Mouse (Mus musculus): ENCODE results near the gene Bcl2.

Gene Bcl2

GRCm38 (mm10) chr1:106583245-106584241, 130.5 kb downstream of the Bcl2 start:
- peak; percentile 31 for DNase-seq

DNA sequence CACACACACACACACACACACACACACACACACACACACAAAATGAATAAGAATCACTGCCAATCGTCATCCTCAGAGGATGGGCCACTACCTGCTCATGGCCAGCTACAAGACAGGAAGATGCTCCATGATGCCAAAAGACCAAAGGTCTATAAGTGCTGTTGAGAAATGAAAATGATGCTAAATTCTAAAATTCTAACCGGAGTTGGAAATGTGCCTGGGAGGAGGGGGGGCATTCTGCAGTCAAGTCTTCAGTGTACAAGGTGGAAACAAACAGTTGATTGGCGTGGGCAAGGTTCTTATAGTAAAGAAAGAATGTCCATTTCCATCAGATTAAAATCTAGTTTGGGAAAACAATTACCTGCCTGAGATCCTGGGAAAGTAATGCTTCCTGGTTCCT, 131.3 kb downstream of the Bcl2 start:
- DNase-seq = no peak

DNA sequence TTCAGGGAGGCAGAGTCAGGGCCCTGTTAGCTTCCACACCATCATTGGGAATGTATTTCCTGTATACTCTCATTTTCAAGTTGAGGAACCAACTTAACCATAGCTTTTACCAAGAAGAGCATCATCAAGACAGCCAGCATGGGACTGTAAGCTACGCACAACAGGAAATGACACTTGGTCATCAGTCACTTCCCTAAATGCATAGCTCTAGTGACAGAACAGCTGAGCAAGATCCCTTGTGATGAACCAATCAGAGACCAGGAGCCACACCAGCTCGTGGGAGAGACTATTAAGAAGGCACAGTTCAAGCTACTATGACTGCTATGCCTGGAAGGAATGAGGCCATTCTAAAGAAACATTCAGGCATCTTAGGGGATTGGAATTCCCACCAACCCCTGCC, 132.3 kb downstream of the Bcl2 start:
- no peak for DNase-seq

GRCm38 (mm10) chr1:106579768-106580167, 134.3 kb downstream of the Bcl2 start:
- DNase-seq = no peak

DNA sequence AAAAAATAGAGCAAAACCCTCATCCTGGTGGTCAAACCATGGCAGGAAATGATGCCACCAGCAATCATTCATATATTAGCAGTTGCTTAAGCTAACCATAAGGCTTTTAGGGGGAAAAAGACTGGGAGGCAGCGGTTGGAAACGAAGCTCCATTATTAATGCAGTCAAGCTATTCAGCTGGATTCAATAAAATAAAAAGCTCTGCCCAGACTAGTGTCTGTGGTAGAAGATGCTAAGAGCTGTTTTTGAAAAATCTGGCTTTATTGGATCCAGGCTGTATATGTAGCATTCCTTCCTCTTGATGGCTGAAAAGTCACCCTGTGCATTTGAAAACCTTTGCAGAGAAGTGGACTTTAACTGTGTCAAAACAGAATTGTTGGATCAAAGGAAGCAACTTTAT, 141.6 kb downstream of the Bcl2 start:
- DNase-seq = no peak

DNA sequence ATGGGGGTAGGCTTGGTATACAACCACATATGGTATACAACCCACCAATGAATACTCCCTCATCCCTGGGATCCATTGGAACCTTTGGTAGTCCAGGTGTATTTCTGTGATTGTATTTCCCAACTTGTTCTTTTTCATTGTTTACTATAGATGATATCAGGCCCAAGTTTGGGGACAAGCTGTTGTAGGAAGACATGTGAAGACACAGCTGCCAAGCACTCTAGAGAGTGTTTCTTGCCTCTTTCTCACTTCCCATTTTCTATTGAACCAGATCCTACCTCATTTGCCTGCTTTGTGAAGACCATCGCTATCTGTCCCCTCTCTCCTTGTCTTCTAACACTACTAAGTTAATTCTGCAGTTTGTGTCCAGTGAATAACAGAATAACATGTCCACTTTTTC, 143.2 kb downstream of the Bcl2 start:
- DNase-seq = no peak

GRCm38 (mm10) chr1:106570366-106570765, 143.7 kb downstream of the Bcl2 start:
- DNase-seq = peak; percentile 52

GRCm38 (mm10) chr1:106569674-106570073, 144.4 kb downstream of the Bcl2 start:
- no peak for DNase-seq

DNA sequence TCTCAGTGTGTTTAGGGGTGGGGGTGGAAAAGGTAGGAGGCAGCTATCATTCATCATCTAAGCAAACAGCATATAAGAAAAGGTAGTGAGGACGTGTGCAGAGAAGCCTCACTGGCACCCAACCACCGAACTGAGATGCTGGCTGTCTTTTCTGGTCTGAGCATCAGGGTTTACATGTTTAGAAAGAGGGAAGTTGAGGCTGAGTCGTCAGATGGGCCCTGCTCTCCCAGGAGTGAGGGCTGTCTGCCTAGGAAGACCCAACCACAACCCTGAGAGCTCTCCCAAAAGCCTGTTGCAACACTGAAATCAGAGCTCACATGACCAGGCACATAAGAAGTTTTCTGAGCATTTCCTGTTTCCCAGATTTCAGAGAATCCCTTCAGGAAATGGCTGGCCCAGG, 145.2 kb downstream of the Bcl2 start:
- no peak for DNase-seq

GRCm38 (mm10) chr1:106567506-106567905, 146.6 kb downstream of the Bcl2 start:
- DNase-seq = no peak

DNA sequence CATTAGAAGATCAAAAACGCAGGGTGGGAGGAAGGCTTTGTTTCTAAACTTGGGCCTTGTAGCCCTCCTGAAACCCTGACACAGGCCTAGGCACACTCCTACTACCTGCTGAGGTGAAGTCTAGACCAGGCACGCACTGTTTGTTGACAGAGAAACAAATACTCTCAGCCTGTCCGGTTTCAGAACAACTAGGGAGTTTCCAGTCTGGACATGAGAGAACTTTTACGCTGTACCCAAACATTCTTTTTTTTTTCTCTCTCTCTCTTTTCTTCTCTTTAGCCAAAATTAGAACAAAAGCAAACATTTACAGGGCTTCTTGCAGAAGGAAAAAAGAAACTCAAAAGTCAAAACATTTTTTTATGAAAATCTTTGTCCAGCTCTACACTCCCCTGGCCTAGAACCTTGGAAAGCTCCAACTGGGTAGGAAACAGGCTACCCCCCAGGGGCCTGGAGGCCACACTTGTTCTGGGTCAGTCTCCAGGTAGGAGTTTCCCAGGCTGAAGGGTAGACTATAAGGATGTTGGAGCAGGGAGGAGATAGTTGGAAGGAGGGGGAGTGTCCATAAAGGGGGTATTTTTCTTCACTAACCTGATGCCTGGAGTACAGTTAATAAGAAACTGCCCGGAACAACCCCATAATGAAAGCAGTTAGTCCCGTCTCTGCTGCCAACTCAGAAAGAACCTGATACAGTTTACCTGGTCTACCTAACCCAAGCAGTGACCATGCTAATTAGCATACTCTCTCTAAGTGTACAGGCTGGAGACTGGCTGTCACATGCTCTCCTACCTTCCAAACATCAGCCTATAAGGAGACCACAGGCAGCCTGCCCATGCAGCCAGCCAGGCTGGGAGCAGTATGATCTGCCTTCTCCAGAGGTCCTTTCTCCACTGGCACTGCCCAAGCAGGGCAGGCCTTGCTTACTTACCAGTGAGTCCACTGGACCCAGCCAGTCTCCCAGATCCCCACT, 147.7 kb downstream of the Bcl2 start:
- DNase-seq = no peak

DNA sequence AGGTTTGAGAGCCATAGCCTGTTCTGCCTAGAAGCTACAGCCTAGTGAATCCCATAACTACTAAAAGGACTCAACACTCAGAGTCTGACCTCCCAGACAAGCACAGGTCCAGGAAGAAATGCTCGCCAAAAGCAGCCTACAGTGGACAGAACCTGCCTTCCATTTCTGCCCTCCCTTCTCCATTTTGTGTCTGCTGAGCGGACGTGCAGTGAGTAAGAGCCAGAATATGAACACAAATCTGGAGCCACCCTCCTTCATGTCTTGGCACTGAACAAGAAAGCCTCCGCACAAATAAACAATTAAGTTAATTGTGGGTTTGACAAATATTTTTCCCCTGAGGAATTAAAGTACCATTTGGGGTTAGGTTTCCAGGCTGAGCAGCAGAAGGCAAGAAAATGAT, 148.8 kb downstream of the Bcl2 start:
- DNase-seq = no peak

- no peak for DNase-seq
Measured at GRCm38 (mm10) chr1:106564436-106564835, 149.6 kb downstream of the Bcl2 start.

- DNase-seq = no peak
Measured at GRCm38 (mm10) chr1:106562751-106563150, 151.3 kb downstream of the Bcl2 start.

GRCm38 (mm10) chr1:106561085-106561760, 152.9 kb downstream of the Bcl2 start:
- DNase-seq = no peak

DNA sequence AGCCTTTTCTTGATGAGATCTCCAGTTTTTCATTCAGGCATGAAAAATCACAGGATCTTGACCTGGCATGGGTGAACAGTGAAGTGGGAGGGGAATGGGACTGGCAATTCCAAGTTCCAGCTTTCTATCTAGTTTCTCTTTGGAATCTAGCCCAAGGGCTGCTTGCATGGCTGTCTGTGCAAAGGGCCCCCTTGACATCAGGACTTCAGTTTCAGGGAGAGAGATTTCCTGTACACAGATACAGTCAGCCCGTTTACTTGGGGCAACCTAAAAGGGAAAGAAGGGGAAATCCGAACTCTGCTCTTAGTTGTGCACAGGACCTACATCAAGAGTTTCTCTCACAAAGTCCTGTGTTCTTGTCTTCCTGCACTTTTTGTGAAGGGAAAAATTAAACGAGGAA, 154.0 kb downstream of the Bcl2 start:
- no peak for DNase-seq

DNA sequence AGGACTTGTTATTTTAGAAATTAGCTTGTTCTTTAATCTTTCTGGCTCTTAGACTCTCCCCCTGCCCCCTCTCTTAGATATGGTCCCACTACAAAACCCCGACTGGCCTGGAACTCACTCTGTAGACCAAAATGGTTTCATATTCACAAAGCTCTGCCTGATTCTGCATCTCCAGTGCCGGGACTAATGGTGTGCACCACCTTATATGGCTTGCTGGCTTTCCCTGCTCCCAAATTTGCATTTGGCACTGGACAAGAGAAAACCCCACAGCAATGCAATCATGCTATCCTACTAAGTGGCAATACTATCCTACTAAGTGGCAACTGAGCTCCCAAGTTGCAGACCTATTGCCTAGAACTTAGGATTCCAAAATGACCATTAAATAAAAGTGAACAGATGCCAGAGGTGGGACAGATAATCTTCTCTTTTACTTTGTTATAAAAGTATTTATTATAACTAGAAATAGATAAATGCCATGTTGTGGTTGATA, 154.9 kb downstream of the Bcl2 start:
- DNase-seq = no peak

DNA sequence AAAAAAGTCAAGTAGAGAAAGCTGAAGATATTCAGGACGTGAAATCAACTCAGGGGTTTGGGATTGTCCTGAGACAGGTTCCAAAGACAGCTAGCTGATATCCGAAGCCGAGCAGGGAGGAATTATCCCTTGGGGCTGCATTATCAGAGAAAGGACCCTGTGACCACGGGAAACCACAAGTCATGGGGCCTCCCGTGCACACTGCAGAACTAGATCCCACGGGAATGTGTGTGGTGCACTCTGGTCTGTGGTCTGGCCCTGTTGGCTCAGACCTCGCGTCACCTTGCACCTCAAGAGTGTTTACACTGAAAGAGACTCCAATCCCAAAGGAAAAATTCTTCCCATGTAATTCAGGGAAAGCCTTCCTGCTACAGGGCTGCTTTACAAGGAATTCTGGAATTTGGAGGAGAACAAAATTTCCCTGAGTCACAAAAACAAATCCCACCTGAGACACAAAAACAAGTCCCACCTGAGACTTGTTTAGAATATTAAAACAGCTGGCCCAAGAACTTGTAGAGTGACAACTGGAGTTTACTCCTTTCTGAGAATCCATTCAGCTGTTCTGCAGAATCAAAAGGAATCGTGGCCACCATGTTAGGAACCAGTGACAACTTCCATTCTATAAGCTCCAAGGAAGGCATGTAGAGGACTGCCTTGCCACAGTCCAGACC, 158.4 kb downstream of the Bcl2 start:
- no peak for DNase-seq

- DNase-seq = peak; percentile 16
Measured at GRCm38 (mm10) chr1:106553846-106554802, 159.9 kb downstream of the Bcl2 start.

- peak; percentile 49 for DNase-seq
Measured at GRCm38 (mm10) chr1:106552856-106553255, 161.2 kb downstream of the Bcl2 start.

DNA sequence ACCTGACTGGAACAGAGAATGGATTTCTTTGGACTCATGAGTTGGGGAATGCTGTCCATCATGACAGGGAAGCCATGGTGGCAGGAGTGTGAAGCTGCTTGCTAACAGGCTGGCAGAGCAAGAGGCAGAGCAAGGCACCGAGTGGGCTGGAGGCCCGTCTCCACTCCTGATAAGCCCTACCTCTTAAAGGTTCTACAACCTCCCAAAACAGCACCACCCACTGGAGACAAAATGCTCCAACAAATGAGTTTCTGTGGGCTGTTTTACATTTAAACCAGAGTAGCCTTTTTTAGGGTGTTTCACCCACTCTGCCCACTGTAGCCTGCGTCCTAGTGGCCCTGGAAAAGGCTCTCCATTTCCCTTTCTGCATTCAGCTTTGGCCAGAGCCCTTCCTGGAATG, 163.5 kb downstream of the Bcl2 start:
- no peak for DNase-seq

Data from lung, postnatal 10 days (tissue).